Mouse (Mus musculus): ENCODE data around the gene Unc13b. TPM values are rescaled to one million over a fixed set of nuclear protein-coding genes. Genes with fewer than 3 reads are reported as not detected.

Gene Unc13b
- polyA plus RNA-seq (2012; rRNA removed): 7.0 TPM in 2 replicates

DNA sequence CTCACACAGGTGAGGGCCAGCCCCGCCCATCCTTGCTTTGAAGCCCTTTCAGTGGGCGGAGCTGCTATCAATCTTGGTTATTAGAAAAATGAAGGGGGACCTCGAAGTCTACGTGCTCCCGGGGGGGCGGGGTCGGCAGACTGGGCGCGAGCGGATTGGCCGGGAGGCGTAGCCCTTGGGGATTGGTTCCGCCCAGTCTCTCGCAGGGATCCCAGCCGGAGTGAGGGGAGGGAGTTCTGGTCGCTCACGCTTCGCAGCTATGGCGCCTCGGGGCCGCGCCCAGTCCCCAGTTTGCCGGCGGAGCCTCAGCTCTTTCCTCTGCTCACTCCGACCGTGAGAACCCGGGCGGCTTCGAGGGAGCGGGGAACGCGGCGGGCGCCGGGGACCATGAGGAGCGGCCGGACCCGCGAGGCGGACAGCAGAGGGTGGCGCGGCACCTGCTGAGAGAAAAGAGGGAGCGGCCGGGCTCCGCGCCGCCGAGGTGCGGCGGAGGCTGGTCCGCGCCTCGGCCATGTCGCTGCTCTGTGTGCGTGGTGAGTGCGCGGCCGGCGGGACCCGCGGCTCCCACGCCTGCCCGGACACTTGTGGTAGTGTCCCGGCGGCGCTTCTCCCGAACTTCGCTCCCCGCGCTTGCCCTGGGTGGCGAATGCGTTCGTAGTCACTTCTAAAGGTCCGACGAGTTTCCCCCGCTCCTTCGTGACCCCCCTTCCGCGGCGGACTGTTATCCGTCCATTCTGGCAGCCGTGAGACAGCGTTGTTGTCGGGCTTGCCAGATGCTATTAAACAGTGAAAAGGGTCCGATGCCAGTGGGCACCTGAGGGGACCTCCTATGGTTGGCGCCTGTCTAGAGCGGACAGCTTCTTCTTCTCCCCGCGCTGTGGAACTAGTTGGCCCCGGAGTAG is at the start of gene Unc13b:
Gene Unc13b, plus strand, starts transcription at position 201 of the 902 bp plus-strand sequence.

DNA sequence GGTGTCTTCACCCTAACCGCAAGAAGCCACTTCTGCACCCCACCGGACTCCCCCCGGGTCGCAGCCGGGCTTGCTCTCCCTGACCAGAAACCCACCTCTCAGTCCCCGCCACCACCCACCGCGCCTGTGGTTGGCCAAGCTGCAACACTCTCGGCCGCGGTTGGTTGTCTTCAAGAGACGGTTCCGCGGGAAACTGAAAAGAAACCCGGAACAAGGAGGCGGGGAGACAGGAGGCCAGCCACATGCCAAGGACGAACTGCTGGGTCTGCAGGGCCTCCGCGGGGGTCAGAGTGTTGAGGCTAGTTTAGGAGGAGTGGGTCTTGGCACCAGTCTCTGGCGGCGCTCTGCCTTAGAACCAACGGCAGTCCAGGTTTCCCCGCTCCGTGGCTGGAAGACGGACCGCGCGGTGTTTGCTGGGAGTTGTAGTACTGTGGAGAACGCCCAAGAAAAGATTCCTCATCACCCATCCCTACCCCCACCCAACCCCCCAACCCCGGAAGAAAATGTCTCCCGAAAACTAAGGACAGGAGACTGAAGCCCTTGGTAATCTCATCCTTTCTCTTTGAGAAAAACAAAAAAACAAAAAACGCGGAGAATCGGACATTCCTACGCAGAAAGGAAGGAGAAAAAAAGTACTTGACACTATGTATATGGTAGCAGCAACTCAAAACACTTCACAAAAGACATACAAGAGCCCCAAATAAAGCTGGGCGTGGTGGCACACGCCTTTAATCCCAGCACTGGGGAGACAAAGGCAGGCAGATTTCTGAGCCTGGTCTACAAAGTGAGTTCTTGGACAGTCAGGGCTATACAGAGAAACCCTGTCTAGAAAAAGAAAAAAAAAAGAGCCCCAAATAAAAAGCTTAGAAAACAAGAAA is 48.4 kb upstream of the Unc13b start, which contains the start of gene Fancg:
Gene Fancg, minus strand, starts transcription at position 346 of the 878 bp plus-strand sequence.

DNA sequence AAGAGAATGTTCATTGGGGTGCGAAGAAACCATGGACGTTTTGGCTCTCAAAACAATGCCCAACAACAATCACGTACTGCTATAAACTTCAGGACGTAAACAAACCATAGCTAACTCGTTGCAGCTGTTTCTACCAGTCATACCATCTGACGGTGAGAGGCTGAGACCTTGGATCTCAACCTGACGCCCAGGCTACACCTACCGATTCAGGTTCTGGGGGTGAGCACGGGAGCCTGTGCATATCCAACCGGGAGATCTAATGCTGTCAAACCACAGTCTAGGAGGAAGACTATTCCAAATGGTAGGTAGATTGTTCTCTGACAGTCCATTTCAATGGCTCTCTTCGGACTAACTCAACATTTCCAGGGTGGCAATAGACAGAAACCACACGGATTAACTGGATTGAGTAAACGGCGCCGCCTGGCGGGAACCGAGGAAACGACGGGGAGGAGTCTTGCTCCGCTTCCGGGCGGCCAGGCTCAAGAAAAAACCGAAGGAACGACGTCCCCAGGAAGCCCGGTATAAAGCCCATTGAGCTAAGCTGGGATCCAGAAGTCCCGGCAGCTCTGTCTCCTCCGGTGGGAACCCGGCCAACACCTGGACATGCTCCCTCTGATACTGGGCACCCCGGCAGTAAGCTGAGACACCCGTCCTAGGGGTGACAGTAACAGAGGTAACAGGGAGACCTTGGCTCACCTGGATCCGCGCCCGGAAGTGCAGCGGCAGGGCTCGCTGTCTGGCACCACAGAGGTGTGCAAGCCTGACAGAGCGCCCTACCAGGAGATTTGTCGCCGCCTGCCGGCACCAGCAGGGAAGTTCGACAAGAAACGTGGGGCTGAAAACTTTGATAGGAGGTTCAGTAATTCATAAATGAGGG is 33.4 kb upstream of the Unc13b start, which contains the start of gene Pigo:
Gene Pigo, minus strand, starts transcription at position 736 of the 877 bp plus-strand sequence.

DNA sequence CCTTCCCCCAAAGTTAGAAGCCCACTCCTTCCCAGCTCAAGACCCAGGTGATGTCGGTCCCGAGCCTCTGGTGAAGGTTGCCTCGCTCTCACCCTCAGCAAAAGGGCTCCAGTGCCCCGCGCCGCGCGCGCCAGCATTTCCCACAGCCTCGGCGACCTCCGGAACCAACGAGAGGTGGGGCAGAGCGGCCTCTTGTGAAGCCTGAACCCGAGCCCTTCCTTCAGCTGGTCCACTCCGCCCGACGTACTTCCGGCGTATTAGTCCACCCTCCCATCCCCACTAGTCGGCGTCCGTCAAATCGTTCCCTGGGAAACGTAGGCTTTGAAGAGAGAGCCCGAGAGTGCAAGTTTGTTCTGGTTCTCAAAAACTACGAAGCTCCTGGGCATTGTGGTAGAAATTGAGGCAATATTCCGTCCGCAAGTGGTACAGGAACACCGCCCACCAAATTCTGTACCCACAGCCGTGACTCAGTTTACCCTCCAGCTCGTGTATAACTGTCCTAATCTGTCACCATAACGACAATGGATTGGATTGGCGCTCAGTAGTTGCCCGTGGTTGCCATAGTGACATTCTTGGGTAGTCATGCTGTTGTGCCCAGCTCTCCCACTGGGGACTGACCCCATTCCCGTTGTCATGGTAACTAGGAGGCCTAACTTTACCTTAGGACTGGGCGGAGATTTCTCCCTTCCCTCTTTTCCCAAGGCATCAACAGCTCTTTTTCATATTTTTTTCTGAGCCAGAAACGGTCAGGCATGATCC is 27.3 kb upstream of the Unc13b start, which contains the start of gene Stoml2:
Gene Stoml2, minus strand, starts transcription at position 474 of the 759 bp plus-strand sequence.

DNA sequence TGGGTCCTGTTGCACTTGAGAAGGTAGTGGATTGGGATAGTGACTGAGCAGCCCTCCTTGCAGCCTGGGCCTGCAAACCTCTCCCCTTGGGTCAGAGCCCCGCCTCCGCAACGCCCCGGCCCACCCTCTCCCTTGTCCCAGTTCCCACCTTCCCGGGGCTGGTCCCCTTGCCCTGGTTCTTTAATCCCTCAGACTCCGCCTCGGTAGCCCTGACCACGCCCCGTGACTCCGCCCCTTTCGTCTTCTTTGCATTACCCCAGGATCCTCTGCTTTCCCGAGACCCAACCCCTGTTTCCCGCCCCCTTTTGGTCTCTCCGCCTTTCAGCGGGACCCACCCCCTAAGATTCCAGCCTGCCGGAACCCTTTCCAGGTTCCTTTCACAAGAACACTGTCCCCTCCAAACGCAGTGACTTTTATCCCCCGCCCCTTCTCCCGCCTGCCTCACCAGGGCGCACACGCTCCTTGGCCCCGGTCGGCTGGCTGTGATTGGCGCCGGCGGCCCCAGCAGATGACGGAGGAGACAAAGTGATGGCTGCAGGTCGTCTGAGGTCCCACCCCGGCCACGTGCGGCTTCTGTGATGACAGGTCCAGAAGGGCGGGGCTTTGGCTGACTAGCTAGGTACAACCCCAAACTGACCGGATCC is 13.0 kb upstream of the Unc13b start, which contains the start of gene Fam214b:
Gene Fam214b, minus strand, starts transcription at position 562 of the 644 bp plus-strand sequence.

DNA sequence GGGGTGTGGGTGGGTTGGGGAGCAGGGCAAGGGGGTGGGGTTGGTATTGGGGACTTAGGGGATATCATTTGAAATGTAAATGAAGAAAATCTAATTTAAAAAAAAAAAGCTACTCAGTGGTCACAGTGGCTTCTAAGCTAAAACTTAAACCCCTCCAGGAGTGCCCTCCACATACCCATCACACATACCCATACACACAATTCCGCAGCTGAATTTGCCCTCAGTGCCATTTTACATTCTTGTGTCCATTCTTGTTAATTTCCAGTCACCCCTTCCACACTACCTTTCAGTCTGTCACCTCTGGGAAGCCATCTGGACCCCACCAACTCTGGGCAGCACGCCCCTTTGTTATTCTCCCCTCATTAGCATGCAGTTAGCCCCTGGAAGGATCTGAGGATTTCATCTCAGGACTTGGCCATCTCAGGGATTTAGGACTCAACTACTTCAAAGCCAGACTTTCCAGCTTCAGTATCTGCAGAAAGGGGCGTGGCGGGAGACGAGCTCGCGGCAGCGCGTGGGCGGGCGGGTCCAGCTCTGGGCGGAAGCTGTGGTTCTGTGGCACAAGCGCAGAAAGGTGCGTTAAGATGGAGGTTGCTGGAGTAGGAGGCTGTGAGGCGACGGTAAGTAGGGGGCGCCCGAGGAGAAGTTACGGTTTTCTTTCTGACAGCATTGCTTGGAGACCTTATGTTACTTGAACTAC is 208.0 kb downstream of the Unc13b start, which contains the start of gene Atp8b5:
Gene Atp8b5, plus strand, starts transcription at position 537 of the 700 bp plus-strand sequence.

Other genes starting within 250 kb of the Unc13b start
- not detected in 2 replicates for gene Fam205a1, start 205.1 kb upstream of the Unc13b start, polyA plus RNA-seq (2012; rRNA removed)
- gene Gm12394, start 202.2 kb upstream of the Unc13b start, polyA plus RNA-seq (2012; rRNA removed): not detected in 2 replicates
- not detected in 2 replicates for gene Fam205c, start 184.7 kb upstream of the Unc13b start, polyA plus RNA-seq (2012; rRNA removed)
- gene Phf24, start 142.3 kb upstream of the Unc13b start, polyA plus RNA-seq (2012; rRNA removed): 1.5 and 2.4 TPM in 2 replicates
- 10.8 and 12.7 TPM in 2 replicates for gene Dnajb5, start 109.1 kb upstream of the Unc13b start, polyA plus RNA-seq (2012; rRNA removed)
- gene 1700022I11Rik, start 89.3 kb upstream of the Unc13b start, polyA plus RNA-seq (2012; rRNA removed): not detected in 2 replicates
- 135 and 178 TPM in 2 replicates for gene Vcp, start 58.4 kb upstream of the Unc13b start, polyA plus RNA-seq (2012; rRNA removed)
- gene Fancg, start 48.4 kb upstream of the Unc13b start, polyA plus RNA-seq (2012; rRNA removed): 5.1 and 5.2 TPM in 2 replicates
- gene Pigo, start 33.1 kb upstream of the Unc13b start, polyA plus RNA-seq (2012; rRNA removed): 13.3 and 13.9 TPM in 2 replicates
- 49.2 and 49.5 TPM in 2 replicates for gene Stoml2, start 27.2 kb upstream of the Unc13b start, polyA plus RNA-seq (2012; rRNA removed)
- 11.8 and 13.7 TPM in 2 replicates for gene Fam214b, start 12.7 kb upstream of the Unc13b start, polyA plus RNA-seq (2012; rRNA removed)
- gene Atp8b5, start 208.2 kb downstream of the Unc13b start, polyA plus RNA-seq (2012; rRNA removed): 0.02 and 0.19 TPM in 2 replicates